Mouse (Mus musculus) heart, adult 2 months (tissue): ENCODE measurements around the gene Cpne7. TPM values are rescaled to one million over a fixed set of nuclear protein-coding genes. Genes with fewer than 3 reads are reported as not detected.

Experiments used
- DNase-seq, 2 experiments: peaks; one replicate each; pipeline ENCODE4 v3.0.0; 2021
- H3K27ac ChIP-seq: fragments of 200-600 bp; 2 replicates; pipeline ENCODE4 v1.8.1; 2022
- H3K27me3 ChIP-seq: fragments of 200-500 bp; 2 replicates; pipeline ENCODE4 v1.6.1; 2012; ENCODE audit warnings: mild to moderate bottlenecking, low read length, inconsistent platforms, mixed read lengths; ENCODE audit not compliant: control insufficient read depth, insufficient read depth
- H3K36me3 ChIP-seq: fragments of 200-500 bp; 2 replicates; pipeline ENCODE4 v1.6.1; 2012; ENCODE audit warnings: low read length, inconsistent platforms; ENCODE audit not compliant: control insufficient read depth, insufficient read depth
- H3K4me1 ChIP-seq: fragments of 200-500 bp; 2 replicates; pipeline ENCODE4 v1.6.1; 2011; ENCODE audit warnings: low read length; ENCODE audit not compliant: control insufficient read depth, insufficient read depth
- H3K4me3 ChIP-seq: fragments of 200-600 bp; 2 replicates; pipeline ENCODE4 v1.8.1; 2022
- H3K79me2 ChIP-seq: fragments of 200-500 bp; replicated peaks from 2 replicates; pipeline ENCODE4 v1.6.1; 2012; ENCODE audit warnings: mild to moderate bottlenecking, inconsistent platforms, low read length, moderate library complexity, mixed read lengths; ENCODE audit not compliant: control insufficient read depth, insufficient read depth
- H3K9ac ChIP-seq: fragments of 200-500 bp; 2 replicates; pipeline ENCODE4 v1.6.1; 2012; ENCODE audit warnings: low read depth, mild to moderate bottlenecking, control low read depth, inconsistent platforms, low read length, mixed read lengths
- CTCF ChIP-seq: fragments of 200-600 bp; IDR thresholded peaks from 2 replicates; pipeline ENCODE4 v1.8.1; 2022; ENCODE audit warnings: antibody characterized with exemption, mild to moderate bottlenecking, moderate library complexity
- EP300 ChIP-seq: fragments of 200-500 bp; IDR thresholded peaks from 2 replicates; pipeline ENCODE4 v1.6.1; 2011; ENCODE audit warnings: low read depth, low read length, control low read depth; ENCODE audit not compliant: insufficient read depth
- POLR2A ChIP-seq: fragments of 200-500 bp; IDR thresholded peaks from 2 replicates; pipeline ENCODE4 v1.6.1; 2011; ENCODE audit warnings: mild to moderate bottlenecking, low read depth, low read length, control low read depth; ENCODE audit not compliant: insufficient read depth
- WGBS: fragments of 180-500 bp; shearing (Covaris S2); methylation state at CpG from one replicate; pipeline ENCODE4 v1.1.7; 2018; 5-methylcytosine and 5-hydroxymethylcytosine counted together
- intact Hi-C: fragments of 180-260 bp; cut with DNase I; formaldehyde crosslinking; loops from one replicate; pipeline ENCODE4 v1.15.1; 2025
- polyA plus RNA-seq: library from polyadenylated mRNA; depleted of rRNA; stranded (reverse); fragments of >200 nt; gene quantifications from 2 replicates; pipeline ENCODE4 v1.2.3, GENCODE M21; 2012
- total RNA-seq, 2 experiments: library from RNA; stranded (reverse); gene quantifications; 2 replicates each; pipeline ENCODE4 v1.2.3; 2021

Gene Cpne7
- total and polyA plus RNA-seq, 3 experiments: 0.18 to 1.7 (median 0.91) TPM

GRCm38 (mm10) chr8:123145279-123145678, 28.1 kb downstream of the Cpne7 start:
- peak; percentile 54 to 55 for DNase-seq
- Histone ChIP-seq H3K9ac (no peak overlapping the region), H3K27ac (no peak overlapping the region; the same call in 1 of the 2 replicates), H3K79me2 (no peaks in the 10 kb centered on the region), H3K27me3 (no peaks in the 10 kb centered on the region), H3K36me3 (no peaks in the 10 kb centered on the region), H3K4me1 (peaks cover 6% of the 10 kb centered on the region), H3K4me3 (no peak overlapping the region)
- intact Hi-C loops: loop anchor here (5.0 kb wide), 1 partner anchor 42 kb away; the partner anchor contains the start of gene Dpep1
- WGBS: 66% methylated on average over 6 of the region's 6 CpGs
- TF ChIP-seq CTCF: peak; percentile 64
- TF ChIP-seq EP300: no peak

DNA sequence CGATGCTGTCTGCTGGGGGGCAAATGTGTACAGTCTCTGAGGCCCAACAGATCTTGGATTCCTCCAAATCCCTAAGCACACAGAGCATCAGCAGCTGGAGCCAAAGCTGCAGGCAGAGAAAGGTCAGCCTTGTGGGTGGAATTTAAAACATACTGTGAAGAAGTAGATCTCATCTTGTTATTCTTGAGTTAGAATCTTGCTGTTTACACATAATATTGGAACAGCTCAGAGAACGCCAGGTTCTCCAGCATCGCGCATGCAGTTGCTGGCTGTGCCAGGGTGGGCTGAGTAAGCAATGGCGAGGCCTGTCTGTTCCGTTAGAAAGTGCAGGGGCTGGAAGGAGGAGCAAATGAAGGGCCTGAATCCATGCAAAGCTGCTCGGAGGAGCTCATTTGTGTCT, 29.2 kb downstream of the Cpne7 start:
- 82% methylated on average over 7 of the region's 7 CpGs for WGBS
- DNase-seq: peak in 1 of 2 experiments; percentile 44
- TF ChIP-seq CTCF (no peak), POLR2A (peak; percentile 23; the same call in 1 of the 2 replicates)
- Histone ChIP-seq H3K27me3 (no peaks in the 10 kb centered on the region), H3K27ac (no peak overlapping the region; the same call in 1 of the 2 replicates), H3K9ac (no peak overlapping the region), H3K4me1 (peaks cover 8% of the 10 kb centered on the region), H3K79me2 (no peaks in the 10 kb centered on the region), H3K4me3 (no peak overlapping the region), H3K36me3 (no peaks in the 10 kb centered on the region)
- intact Hi-C loops: loop anchor here (5.0 kb wide), 1 partner anchor 41 kb away; the partner anchor contains the start of gene Dpep1

GRCm38 (mm10) chr8:123150737-123151171, 33.6 kb downstream of the Cpne7 start:
- Histone ChIP-seq H3K4me3 (no peak overlapping the region), H3K9ac (no peak overlapping the region), H3K36me3 (no peaks in the 10 kb centered on the region), H3K4me1 (peaks cover 2% of the 10 kb centered on the region), H3K27ac (peak overlapping the region; percentile 17; the same call in 1 of the 2 replicates), H3K27me3 (no peaks in the 10 kb centered on the region), H3K79me2 (no peaks in the 10 kb centered on the region)
- no peak for TF ChIP-seq CTCF
- no peak for TF ChIP-seq POLR2A
- TF ChIP-seq EP300: no peak
- no peak for DNase-seq
- intact Hi-C loops: no loop called here
- WGBS: 31% methylated on average over 9 of the region's 9 CpGs

GRCm38 (mm10) chr8:123155177-123155576, 38.0 kb downstream of the Cpne7 start:
- intact Hi-C loops: loop anchor here (2.0 kb wide), 1 partner anchor 44 kb away; no protein-coding TSS in a partner anchor
- peak in 1 of 2 experiments; percentile 39 for DNase-seq

GRCm38 (mm10) chr8:123156070-123156773, 39.0 kb downstream of the Cpne7 start:
- no peak for DNase-seq
- H3K9ac ChIP-seq: no peak overlapping the region
- no peak overlapping the region for H3K4me3 ChIP-seq
- intact Hi-C loops: no loop called here
- H3K79me2 ChIP-seq: no peaks in the 10 kb centered on the region
- H3K27me3 ChIP-seq: no peaks in the 10 kb centered on the region
- TF ChIP-seq CTCF (no peak), POLR2A (no peak), EP300 (no peak)
- peaks cover 2% of the 10 kb centered on the region for H3K4me1 ChIP-seq
- WGBS: 79% methylated on average over 9 of the region's 9 CpGs
- H3K36me3 ChIP-seq: no peaks in the 10 kb centered on the region
- no peak overlapping the region for H3K27ac ChIP-seq

More at GRCm38 (mm10) chr8:123155177-123155576, 38.0 kb downstream of the Cpne7 start:
- TF ChIP-seq CTCF (peak; percentile 66), POLR2A (no peak)
- H3K27ac ChIP-seq: no peak overlapping the region
- no peaks in the 10 kb centered on the region for H3K79me2 ChIP-seq
- H3K9ac ChIP-seq: no peak overlapping the region
- no peaks in the 10 kb centered on the region for H3K27me3 ChIP-seq
- H3K4me3 ChIP-seq: no peak overlapping the region
- H3K4me1 ChIP-seq: peaks cover 3% of the 10 kb centered on the region
- H3K36me3 ChIP-seq: no peaks in the 10 kb centered on the region
- WGBS: 44% methylated on average over 5 of the region's 5 CpGs

GRCm38 (mm10) chr8:123157888-123158465, 40.8 kb downstream of the Cpne7 start, which contains the start of gene Sult5a1:
Sult5a1 (minus strand) TSS chr8:123158315.
- H3K4me1 ChIP-seq: peaks cover 1% of the 10 kb centered on the region; the same call in 1 of the 2 replicates
- H3K36me3 ChIP-seq: no peaks in the 10 kb centered on the region
- no peak within 1 kb of the TSS for H3K27ac ChIP-seq
- DNase-seq: no peak
- no peak within 1 kb of the TSS for H3K4me3 ChIP-seq
- H3K9ac ChIP-seq: no peak within 1 kb of the TSS
- TF ChIP-seq CTCF (0 out of 2 replicates have a peak, but pooled peaks have one; percentile 4), POLR2A (no peak)
- no peaks in the 10 kb centered on the region for H3K27me3 ChIP-seq
- WGBS: 45% methylated on average over 13 of the region's 13 CpGs
- H3K79me2 ChIP-seq: no peaks in the 10 kb centered on the region
- intact Hi-C loops: no loop called here
